Mouse (Mus musculus) forelimb bud, embryonic 11.5 days (tissue): ENCODE results near the gene Armh4.
"Not testable (repeated sequence)": the region's sequence is repeated elsewhere in the genome, so short reads cannot be mapped to it uniquely, and the experiment has no call there.

Experiments
- DNase-seq: peaks from one replicate; pipeline ENCODE4 v3.0.0-alpha.2; 2012; ENCODE audit warnings: low read depth, low spot score

Gene Armh4

DNA sequence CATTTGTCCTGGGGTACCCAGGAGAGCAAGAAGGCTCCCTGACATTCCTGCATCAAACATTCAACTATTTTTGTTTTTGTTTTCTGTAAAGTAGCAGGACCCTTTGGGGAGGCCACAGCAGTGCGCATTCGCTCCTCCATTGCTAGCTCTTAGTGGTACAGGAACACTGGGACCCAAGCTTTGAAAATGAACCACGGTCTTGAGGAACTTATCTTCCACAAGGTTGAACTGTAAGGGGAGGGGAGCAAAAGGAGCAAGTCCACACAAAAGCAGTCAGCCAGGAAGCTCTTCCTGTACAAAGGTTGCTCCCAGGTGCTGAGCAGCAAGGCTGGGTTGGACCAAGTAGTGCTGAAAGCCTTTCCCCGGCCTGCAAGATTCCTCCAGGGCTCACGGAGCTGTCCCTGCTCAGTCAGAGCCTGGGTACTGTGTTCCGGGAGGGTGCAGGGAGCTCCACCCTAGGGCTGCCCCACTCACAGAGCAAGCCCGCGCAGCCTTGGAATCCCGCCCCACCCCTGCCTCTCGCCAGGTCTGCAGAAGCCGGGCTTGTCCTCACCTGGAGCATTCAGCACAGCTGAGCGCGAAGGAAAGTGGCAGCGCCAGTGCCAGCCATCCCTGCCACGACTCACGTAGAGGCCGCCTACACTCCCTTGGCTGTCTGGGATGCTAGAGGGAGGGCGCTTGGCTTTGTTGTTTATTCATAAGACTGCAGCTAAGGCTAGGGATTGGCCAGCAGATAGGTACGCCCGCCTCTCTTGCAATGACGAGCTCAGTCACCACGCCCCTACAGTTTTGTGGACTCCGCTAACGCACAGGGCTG is at the start of gene Armh4:
Gene Armh4, minus strand, starts transcription at position 669 of the 817 bp plus-strand sequence.
- peak; percentile 83 for DNase-seq

GRCm38 (mm10) chr14:49829192-49830171 is 46.3 kb upstream of the Armh4 start:
- peak; percentile 0 for DNase-seq

DNA sequence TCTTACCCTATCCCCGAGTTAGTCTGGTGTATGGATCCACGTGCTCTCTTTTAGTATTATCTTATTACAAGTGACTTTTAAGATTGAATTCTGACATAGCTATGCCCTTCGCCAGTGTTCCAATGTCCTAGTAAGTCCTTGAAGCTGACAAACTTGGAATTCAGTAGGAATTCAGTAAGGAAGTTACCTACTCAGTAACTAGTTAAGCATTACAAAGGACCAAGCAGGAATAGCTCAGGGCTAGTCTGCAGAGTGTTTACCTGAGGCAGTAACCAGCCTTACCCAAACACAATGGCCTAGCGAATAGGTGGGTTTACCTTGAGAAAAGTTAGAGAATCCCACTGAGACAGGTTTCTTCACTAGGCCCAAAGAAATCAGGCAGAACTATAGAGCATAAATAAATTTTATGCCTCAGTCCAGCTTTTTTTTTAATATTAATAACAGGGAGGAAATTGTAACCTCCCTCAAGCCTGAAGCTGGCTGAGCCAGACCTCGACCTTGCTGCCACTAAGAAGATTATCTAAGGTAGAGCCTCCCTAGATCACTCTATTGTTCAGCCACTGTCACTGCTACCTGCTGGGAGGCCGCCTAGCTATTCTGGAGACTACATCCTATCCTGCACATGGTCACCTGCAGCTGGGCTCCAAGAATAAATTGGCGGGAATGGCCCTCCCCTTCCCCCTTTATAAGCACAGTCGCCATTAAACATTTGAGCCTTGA is 36.7 kb upstream of the Armh4 start:
- not testable (repeated sequence) for DNase-seq

DNA sequence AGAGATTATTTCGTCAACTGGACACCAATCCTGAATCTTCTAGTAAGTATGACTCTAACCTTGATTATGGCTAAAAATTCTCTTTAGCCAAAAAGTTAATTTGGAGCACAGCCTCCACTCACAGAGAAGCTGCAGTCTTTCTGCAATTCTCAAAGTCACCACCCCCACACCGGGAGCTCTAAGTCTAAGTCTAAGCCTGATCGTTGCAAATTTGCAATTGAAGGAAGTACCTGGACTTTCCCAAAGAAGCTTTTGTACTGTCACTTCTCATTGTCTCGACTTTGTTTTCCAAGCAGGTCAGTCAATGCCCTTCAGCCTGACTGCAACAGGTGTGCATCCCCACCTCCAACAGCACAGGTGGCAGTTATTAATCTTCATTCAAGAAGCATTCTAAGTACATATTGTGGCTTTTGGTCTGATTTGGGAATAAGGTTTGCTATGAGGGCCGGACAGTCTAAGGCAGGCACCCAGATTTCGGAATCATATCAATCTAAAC is 35.6 kb upstream of the Armh4 start:
- not testable (repeated sequence) for DNase-seq

DNA sequence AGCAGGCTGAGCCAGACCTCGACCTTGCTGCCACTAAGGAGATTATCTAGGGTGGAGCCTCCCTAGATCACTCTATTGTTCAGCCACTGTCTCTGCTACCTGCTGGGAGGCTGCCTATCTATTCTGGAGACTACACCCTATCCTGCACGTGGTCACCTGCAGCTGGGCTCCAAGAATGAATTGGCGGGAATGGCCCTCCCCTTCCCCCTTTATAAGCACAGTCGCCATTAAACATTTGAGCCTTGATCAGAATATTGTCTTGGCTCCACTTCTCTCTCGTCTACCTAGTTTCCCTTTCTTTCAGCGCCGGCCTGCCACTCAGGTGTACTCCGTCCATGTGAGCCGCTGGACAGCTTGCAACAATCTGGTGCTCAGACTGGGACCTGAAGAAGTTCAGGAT is 29.8 kb upstream of the Armh4 start:
- not testable (repeated sequence) for DNase-seq

GRCm38 (mm10) chr14:49805051-49805450 is 21.9 kb upstream of the Armh4 start:
- DNase-seq, result not testable (repeated sequence)

GRCm38 (mm10) chr14:49801444-49801843 is 18.3 kb upstream of the Armh4 start:
- peak; percentile 40 for DNase-seq

GRCm38 (mm10) chr14:49793948-49794347 is 10.8 kb upstream of the Armh4 start:
- DNase-seq, result no peak

DNA sequence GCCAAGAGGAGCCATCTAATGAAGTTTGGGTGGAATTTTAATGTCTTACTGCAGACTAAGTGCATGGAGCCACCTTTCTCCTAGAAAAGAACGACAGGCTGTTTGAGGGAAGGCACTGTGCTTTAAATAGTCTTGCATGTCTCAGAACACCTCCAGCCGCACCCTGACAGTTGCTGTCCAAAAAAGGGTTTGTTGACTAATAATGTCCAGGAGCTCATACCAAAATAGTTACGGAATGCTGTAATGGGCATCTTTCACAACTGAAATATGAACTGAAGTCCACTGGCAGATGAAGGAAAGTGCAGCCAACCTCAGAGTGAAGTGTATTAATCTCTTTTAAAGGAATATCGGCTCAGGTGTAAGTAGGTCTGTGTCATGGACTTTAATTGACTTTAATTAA is 7.4 kb upstream of the Armh4 start:
- DNase-seq, result no peak

- peak; percentile 61 for DNase-seq
These were observed 2.6 kb upstream of the Armh4 start for GRCm38 (mm10) chr14:49785793-49786192.

DNA sequence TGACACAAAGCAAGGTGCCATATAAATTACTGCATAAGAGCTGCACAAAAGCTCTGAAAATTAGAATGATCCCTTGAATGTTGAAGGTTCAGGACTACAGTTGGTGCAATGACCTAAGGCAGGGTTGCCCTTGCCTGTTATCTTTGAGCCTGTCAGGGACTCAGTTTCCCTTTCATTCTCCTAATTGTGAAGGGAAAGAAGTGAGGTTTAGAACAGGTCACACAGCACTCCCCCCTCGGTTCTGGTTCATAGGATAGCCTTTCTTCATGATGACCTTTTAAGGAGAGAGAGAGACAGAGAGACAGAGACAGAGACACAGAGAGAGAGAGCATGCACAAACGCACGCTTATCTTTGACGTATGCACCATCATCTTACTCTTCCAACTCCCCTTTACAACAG is 683 bp upstream of the Armh4 start:
- DNase-seq, result no peak

- no peak for DNase-seq
These were observed 2.8 kb downstream of the Armh4 start for GRCm38 (mm10) chr14:49780416-49780815.

DNA sequence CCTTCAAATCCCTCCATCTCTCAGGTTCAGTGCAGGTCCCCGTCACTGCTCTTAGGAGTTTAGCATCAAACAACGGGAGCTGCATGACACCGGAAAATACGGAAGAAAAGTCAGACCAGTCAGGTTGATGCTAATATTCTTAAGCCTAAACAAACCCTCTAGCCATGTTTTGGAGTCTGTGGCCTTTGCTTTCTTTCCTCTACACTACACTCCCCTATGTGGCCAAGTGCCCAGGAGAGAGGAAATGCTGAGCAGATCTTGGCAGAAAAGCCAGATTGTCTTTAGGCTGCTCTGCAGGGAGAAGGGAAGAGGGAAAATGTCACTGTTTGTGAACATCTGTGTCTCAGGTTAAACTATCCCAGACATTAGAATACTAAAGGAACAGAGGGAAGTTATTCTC is 5.6 kb downstream of the Armh4 start:
- not testable (repeated sequence) for DNase-seq

GRCm38 (mm10) chr14:49771746-49772145 is 11.4 kb downstream of the Armh4 start:
- no peak for DNase-seq

GRCm38 (mm10) chr14:49766601-49767000 is 16.6 kb downstream of the Armh4 start:
- DNase-seq, result no peak

- no peak for DNase-seq
These were observed 27.3 kb downstream of the Armh4 start for GRCm38 (mm10) chr14:49755845-49756244.

DNA sequence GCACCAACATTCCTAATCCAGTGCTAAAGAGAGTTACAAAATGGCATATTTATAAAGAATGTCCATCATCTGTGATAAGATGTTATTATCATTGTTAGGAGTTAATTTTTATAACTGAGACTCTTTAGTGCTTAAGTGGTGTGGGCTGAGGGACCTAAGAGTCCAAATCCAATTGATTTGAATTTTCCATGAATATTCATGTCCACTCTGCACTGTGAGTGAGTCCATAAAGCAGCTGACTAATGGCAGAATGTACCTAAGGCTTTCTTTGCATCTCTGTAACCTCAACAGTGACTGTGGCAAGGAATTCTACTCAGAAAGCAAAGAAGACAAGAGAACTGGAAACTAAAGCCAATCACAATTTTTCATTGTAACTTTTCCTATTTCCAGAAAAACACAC is 30.6 kb downstream of the Armh4 start:
- no peak for DNase-seq

DNA sequence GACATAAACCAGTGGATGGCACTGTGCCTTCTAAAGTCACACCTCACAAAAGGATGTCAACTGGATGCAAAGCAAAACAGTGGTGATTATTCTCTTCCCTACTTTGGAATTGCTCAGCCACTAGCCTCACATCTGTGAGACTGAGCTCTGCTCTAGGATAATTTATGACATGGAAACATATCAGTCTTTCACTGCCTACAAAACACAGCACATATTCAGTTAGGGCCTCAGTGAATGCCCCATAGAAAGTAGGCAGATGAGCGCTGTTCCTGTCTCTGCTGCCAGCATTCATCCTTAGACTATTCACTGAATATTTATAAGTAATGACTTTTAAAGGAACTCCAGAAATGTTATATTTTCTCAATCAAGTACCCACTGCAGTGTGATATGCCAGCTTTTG is 37.3 kb downstream of the Armh4 start:
- no peak for DNase-seq

DNA sequence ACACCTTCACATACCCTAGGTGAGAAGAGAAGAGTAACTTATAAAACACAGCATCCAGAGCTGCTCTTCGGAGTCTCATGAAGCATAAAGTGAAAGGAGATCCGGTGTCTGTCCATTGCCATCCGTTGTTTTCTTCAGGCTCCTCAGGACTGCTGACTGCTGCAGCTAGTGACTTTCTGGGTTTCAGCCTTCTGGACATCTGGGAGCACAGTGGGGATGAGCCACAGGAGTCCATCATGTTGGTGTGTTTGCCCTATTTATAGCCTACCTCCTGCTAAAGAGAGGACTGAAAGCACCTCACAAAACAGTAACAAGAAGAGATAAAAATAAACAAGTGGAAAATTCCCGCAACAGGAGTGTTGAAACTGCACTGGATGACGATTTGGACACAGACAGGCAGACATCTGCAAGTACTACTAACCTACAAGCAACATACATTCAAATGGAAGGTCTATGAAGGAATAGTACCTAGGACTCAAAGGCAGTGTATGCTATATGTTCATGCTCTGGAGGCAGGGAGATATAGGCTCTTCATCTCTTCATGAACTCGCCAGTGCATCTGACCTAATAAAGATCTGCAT is 39.1 kb downstream of the Armh4 start:
- DNase-seq, result no peak

DNA sequence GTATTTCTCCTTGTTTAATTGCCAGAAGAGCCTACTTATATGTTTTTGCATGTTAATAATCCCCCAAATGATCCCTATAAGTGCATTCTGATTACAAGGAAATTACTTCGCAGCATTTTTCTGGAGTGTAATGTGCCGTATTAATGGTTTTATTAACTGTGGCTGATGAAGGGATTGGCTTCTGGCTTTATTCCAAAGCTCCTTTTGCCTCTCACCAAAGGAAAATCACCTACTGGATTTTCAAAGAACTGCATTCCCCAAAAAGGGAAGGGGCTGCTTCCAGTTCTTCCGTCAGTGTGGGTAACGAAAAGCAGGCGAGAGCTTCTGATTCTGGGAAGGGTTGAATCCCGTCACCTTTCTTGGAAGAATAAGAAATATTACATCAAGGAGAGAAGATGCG is 43.9 kb downstream of the Armh4 start:
- no peak for DNase-seq

DNA sequence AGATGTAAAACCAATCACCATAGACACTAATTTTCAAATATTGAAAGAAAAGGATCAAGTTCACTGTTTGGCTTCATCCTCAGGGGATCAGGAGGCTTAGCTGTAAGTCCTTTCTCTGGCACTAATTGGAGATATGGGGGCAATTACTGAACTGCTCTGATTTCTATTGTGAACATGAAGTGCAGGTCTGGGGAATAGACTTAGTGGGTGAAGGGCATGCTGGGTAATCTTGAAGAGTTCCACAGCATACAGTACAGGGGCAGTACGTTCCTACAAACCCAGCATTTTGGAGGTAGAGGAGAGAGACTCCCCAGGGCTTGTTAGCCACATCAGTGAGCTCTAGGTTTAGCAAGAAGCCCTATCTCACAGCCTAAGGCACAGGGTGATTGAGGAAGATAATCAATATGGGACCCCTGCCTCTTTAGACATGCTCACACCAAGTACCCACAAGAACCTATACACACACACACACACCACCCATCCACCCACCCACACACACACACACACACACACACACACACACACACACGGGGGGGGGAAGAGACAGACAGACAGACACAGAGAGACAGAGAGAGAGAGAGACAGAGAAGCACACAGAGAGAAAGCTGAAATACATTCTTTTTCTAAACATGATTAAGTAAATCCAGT is 44.6 kb downstream of the Armh4 start:
- no peak for DNase-seq
